Mouse (Mus musculus) megakaryocyte, embryonic 14.5 days (primary cell): ENCODE data around the gene Pdgfd.

Experiments used
- FLI1 ChIP-seq: IDR thresholded peaks from 2 replicates; pipeline ENCODE4 v1.6.1; 2012; ENCODE audit warnings: low read length, inconsistent platforms, mixed read lengths
- GATA1 ChIP-seq: IDR thresholded peaks from 3 replicates; pipeline ENCODE4 v1.6.1; 2012; ENCODE audit warnings: mixed read lengths, low read length, inconsistent platforms, borderline replicate concordance

DNA sequence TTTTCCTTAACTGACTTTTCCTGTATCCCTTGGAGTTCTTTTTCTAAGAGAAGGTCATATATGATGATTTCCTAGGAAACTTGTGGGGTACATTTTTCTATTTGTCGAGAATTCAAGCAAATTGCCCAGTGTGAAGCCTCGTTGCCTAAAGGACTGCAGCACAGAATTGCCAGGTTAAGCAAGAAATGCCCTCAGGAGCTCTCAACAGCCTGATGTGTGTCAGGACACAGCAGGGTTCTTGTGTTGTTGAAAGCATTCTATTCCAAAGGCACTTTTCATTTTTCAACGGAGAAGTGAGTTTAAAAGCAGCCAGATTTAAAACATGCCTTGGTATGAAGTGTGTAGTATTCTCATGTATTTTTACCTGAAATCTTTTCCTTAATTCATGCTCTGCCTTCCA, 19.6 kb downstream of the Pdgfd start:
- TF ChIP-seq GATA1: no peak
- TF ChIP-seq FLI1: no peak
